12 mouse cellular contexts compared by ENCODE assay signal in genomic region chr4:103571721-103572352, GRCm38 (mm10). TPM values are rescaled to one million over a fixed set of nuclear protein-coding genes. Genes with fewer than 3 reads are reported as not detected.
DNase-seq lines count a peak whose midpoint lies in the region; ATAC-seq and TF ChIP-seq lines count a peak whose summit lies in the region.
"Had no signal": no experiment of that assay in that cellular context is flagged by ENCODE, and none has a peak within 500 bp of the region (broad histone marks: within the 10 kb centered on the region; RNA-seq: fewer than 3 reads in every experiment).

No protein-coding gene starts in this region.

- no peak for TF ChIP-seq CTCF in layer of hippocampus, adult 2 months (conservative IDR thresholded peaks at IDR 0.05)

- peak; percentile 38 for DNase-seq in hindbrain, embryonic 10.5 days (ENCODE audit: low spot score)
- peak; percentile 29 for DNase-seq in 3T3-L1 (ENCODE audit: low read depth, low spot score)
- DNase-seq in adrenal gland, adult 2 months, result peak; percentile 59
- peak; percentile 14 for DNase-seq in hindlimb bud, embryonic 11.5 days (ENCODE audit: extremely low spot score, low read depth, low spot score)
- DNase-seq in layer of hippocampus, adult 2 months (ENCODE audit: low spot score in 2 of 2), result no peak
- DNase-seq: thymus, adult 18-20 months had no signal

- no peaks in the 10 kb centered on the region for H3K9me3 ChIP-seq in hindbrain, embryonic 10.5 days
- no peaks in the 10 kb centered on the region for H3K9me3 ChIP-seq in hindbrain, embryonic 12.5 days (replicated peaks)
- H3K9me3 ChIP-seq: embryonic facial prominence, embryonic 15.5 days had no signal

- no peak overlapping the region for H3K27ac ChIP-seq in hindbrain, embryonic 10.5 days
- no peak overlapping the region for H3K27ac ChIP-seq in hindbrain, embryonic 12.5 days
- H3K27ac ChIP-seq in layer of hippocampus, adult 2 months, result no peak overlapping the region
- H3K27ac ChIP-seq: embryonic facial prominence, embryonic 15.5 days; macrophage had no signal

- no peak overlapping the region for H3K4me3 ChIP-seq in hindbrain, embryonic 10.5 days
- no peak overlapping the region for H3K4me3 ChIP-seq in hindbrain, embryonic 12.5 days
- no peak overlapping the region for H3K4me3 ChIP-seq in layer of hippocampus, adult 2 months
- H3K4me3 ChIP-seq: embryonic facial prominence, embryonic 15.5 days had no signal

- no peaks in the 10 kb centered on the region for H3K4me1 ChIP-seq in hindbrain, embryonic 10.5 days (replicated peaks)
- H3K4me1 ChIP-seq in hindbrain, embryonic 12.5 days, result no peaks in the 10 kb centered on the region
- H3K4me1 ChIP-seq: embryonic facial prominence, embryonic 15.5 days had no signal

- no peak for ATAC-seq in hindbrain, embryonic 12.5 days (ENCODE audit: low FRiP score)
- no peak for ATAC-seq in megakaryocyte, adult 5-6 weeks (ENCODE audit: poor library complexity, severe bottlenecking)
- ATAC-seq in megakaryocyte progenitor cell, adult 5-6 weeks (replicated peaks; ENCODE audit: poor library complexity), result no peak

- WGBS in hindbrain, embryonic 10.5 days, result 68% methylated on average over 4 of the region's 4 CpGs
- 71% methylated on average over 4 of the region's 4 CpGs for WGBS in hindbrain, embryonic 12.5 days

- H3K27me3 ChIP-seq in hindbrain, embryonic 10.5 days (ENCODE audit: insufficient read depth, poor library complexity, severe bottlenecking), result no peaks in the 10 kb centered on the region
- H3K27me3 ChIP-seq in hindbrain, embryonic 12.5 days, result no peaks in the 10 kb centered on the region
- H3K27me3 ChIP-seq: embryonic facial prominence, embryonic 15.5 days had no signal

- H3K4me2 ChIP-seq in hindbrain, embryonic 12.5 days (replicated peaks), result no peak overlapping the region
- H3K4me2 ChIP-seq: embryonic facial prominence, embryonic 15.5 days had no signal

- H3K36me3 ChIP-seq in hindbrain, embryonic 10.5 days, result no peaks in the 10 kb centered on the region
- H3K36me3 ChIP-seq in hindbrain, embryonic 12.5 days, result no peaks in the 10 kb centered on the region
- H3K36me3 ChIP-seq: embryonic facial prominence, embryonic 15.5 days had no signal

- no peak overlapping the region for H3K9ac ChIP-seq in hindbrain, embryonic 12.5 days
- H3K9ac ChIP-seq: embryonic facial prominence, embryonic 15.5 days had no signal

RNA-seq across cellular contexts. Expression of gene Dab1, which starts 47.3 kb away (rescaled TPM):
- 23.2 and 27.3 TPM in 2 replicates for polyA plus RNA-seq in hindbrain, embryonic 10.5 days (2016; fragmentation: Nextera tagmentation; extraction: Ambion mirVana)
- polyA plus RNA-seq in hindbrain, embryonic 12.5 days (2016; fragmentation: Nextera tagmentation; extraction: Ambion mirVana), result 72.7 and 77.0 TPM in 2 replicates
- total RNA-seq in adrenal gland, adult 2 months (2021), result 1 to 10 TPM in 1 of 2 experiments, under 1 TPM in 1; 0.92 to 1.1 TPM
- polyA plus RNA-seq in adrenal gland, adult 2 months (2012; rRNA removed), result 0.80 and 1.4 TPM in 2 replicates
- not detected in 2 replicates for total RNA-seq in megakaryocyte, adult 5-6 weeks (2015)
- not detected in 2 replicates for total RNA-seq in megakaryocyte, adult 5-6 weeks (2017)
- 100 to 1,000 TPM; 155 to 170 TPM for total RNA-seq in layer of hippocampus, adult 2 months (2021)
- not detected in 2 replicates for total RNA-seq in megakaryocyte progenitor cell, adult 5-6 weeks (2015)
- not detected in 2 replicates for total RNA-seq in megakaryocyte progenitor cell, adult 5-6 weeks (2017)
- total RNA-seq: granulocyte monocyte progenitor cell, adult 5-6 weeks had no signal
- polyA plus RNA-seq: macrophage had no signal

Comparison
In these comparisons a context has a peak if more than half of its experiments do, and no peak if none do; other contexts are left out.
1. DNase-seq: peak in hindbrain, embryonic 10.5 days (single experiment), 3T3-L1 (single experiment), adrenal gland, adult 2 months (single experiment) and hindlimb bud, embryonic 11.5 days (single experiment); none in layer of hippocampus, adult 2 months (0 of 2).
2. RNA of gene Dab1, which starts 47.3 kb away (total RNA-seq): 155 to 170 TPM in layer of hippocampus, adult 2 months; 0.92 to 1.1 TPM in adrenal gland, adult 2 months, not detected in megakaryocyte, adult 5-6 weeks and not detected in megakaryocyte progenitor cell, adult 5-6 weeks; every median in the first group is over 10 times any median in the second.